Comparison of ENCODE assay signal across 10 mouse cellular contexts in the genomic region with DNA sequence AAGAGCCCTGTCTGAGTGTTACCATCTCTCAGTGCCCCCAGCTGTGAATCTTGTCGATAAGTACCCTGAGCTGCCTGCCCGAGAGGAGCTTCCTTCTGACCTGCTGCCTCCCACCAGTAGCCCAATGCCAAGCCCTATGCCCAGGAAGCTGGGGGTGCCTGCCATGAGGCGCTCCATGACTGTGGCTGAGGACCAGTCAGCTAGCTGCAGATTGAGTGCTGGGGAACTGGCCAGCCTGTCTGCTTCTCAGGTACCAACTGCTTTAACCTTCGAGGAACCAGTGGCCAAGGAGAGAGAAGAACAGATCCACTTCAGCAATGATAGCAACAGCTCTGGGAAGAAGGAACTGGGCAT.
DNase-seq lines count a peak whose midpoint lies in the region; ATAC-seq lines count a peak whose summit lies in the region.
"Had no signal": no experiment of that assay in that cellular context is flagged by ENCODE, and none has a peak within 500 bp of the region (broad histone marks: within the 10 kb centered on the region; RNA-seq: fewer than 3 reads in every experiment).

No protein-coding gene starts in this region.

- 76% methylated on average over 4 of the region's 4 CpGs for WGBS in kidney, embryonic 15.5 days
- 49% methylated on average over 4 of the region's 4 CpGs for WGBS in forebrain, embryonic 11.5 days
- 39% methylated on average over 4 of the region's 4 CpGs for WGBS in hindbrain, embryonic 11.5 days
- 57% methylated on average over 4 of the region's 4 CpGs for WGBS in neural tube, embryonic 11.5 days

- peaks cover 32% of the 10 kb centered on the region for H3K4me1 ChIP-seq in kidney, embryonic 15.5 days
- H3K4me1 ChIP-seq in forebrain, embryonic 11.5 days (replicated peaks; ENCODE audit: control insufficient read depth, insufficient read depth, low read length) = peaks cover 21% of the 10 kb centered on the region; the same call in 1 of the 2 replicates
- peaks cover 14% of the 10 kb centered on the region; the same call in 1 of the 2 replicates for H3K4me1 ChIP-seq in hindbrain, embryonic 11.5 days (replicated peaks; ENCODE audit: control insufficient read depth, insufficient read depth, low read length)
- H3K4me1 ChIP-seq in neural tube, embryonic 11.5 days (ENCODE audit: control insufficient read depth, insufficient read depth, low read length) = peaks cover 27% of the 10 kb centered on the region
- H3K4me1 ChIP-seq: liver, embryonic 12.5 days had no signal

- no peaks in the 10 kb centered on the region for H3K9me3 ChIP-seq in kidney, embryonic 15.5 days (replicated peaks)
- no peaks in the 10 kb centered on the region for H3K9me3 ChIP-seq in forebrain, embryonic 11.5 days (ENCODE audit: control insufficient read depth, low read length)
- no peaks in the 10 kb centered on the region for H3K9me3 ChIP-seq in hindbrain, embryonic 11.5 days (ENCODE audit: control insufficient read depth, low read length)
- H3K9me3 ChIP-seq in neural tube, embryonic 11.5 days (ENCODE audit: control insufficient read depth, low read length) = no peaks in the 10 kb centered on the region
- H3K9me3 ChIP-seq: liver, embryonic 12.5 days had no signal

- H3K4me3 ChIP-seq in kidney, embryonic 15.5 days (replicated peaks) = no peak overlapping the region
- peak overlapping the region; percentile 15; the same call in 1 of the 2 replicates for H3K4me3 ChIP-seq in forebrain, embryonic 11.5 days (ENCODE audit: low read depth, low read length)
- H3K4me3 ChIP-seq in hindbrain, embryonic 11.5 days (ENCODE audit: low read depth, low read length) = peak overlapping the region; percentile 33
- H3K4me3 ChIP-seq in neural tube, embryonic 11.5 days (ENCODE audit: low read depth, low read length) = peak overlapping the region; percentile 30
- H3K4me3 ChIP-seq: liver, embryonic 12.5 days had no signal

- no peak overlapping the region for H3K4me2 ChIP-seq in kidney, embryonic 15.5 days
- H3K4me2 ChIP-seq in forebrain, embryonic 11.5 days (ENCODE audit: low read depth, low read length, severe bottlenecking) = peak overlapping the region; percentile 34
- peak overlapping the region; percentile 54 for H3K4me2 ChIP-seq in hindbrain, embryonic 11.5 days (replicated peaks; ENCODE audit: low read depth, low read length)
- peak overlapping the region; percentile 50 for H3K4me2 ChIP-seq in neural tube, embryonic 11.5 days (ENCODE audit: low read depth)
- H3K4me2 ChIP-seq: liver, embryonic 12.5 days had no signal

- no peak for DNase-seq in kidney, adult 8-10 months
- DNase-seq in forebrain, embryonic 11.5 days (ENCODE audit: low spot score) = peak; percentile 52
- DNase-seq in hindbrain, embryonic 11.5 days (ENCODE audit: low spot score) = no peak
- no peak for DNase-seq in neural tube, embryonic 11.5 days (ENCODE audit: low spot score)
- no peak for DNase-seq in right cerebral cortex, postnatal 10 days (ENCODE audit: low spot score in 2 of 2)
- no peak for DNase-seq in c-Kit-positive CD71-positive TER-119-positive erythroid progenitor cells, embryonic 14.5 days (ENCODE audit: low spot score)
- no peak for DNase-seq in thymus, postnatal 0 days (ENCODE audit: low spot score)
- DNase-seq: adrenal gland, postnatal 36 days had no signal

- no peaks in the 10 kb centered on the region for H3K27me3 ChIP-seq in kidney, embryonic 15.5 days
- H3K27me3 ChIP-seq in forebrain, embryonic 11.5 days (ENCODE audit: control insufficient read depth, insufficient read depth, low read length) = no peaks in the 10 kb centered on the region
- H3K27me3 ChIP-seq in hindbrain, embryonic 11.5 days (ENCODE audit: control insufficient read depth, insufficient read depth, low read length) = no peaks in the 10 kb centered on the region
- H3K27me3 ChIP-seq in neural tube, embryonic 11.5 days (ENCODE audit: control insufficient read depth, insufficient read depth, low read length) = no peaks in the 10 kb centered on the region
- H3K27me3 ChIP-seq: liver, embryonic 12.5 days had no signal

- H3K9ac ChIP-seq in kidney, embryonic 15.5 days = no peak overlapping the region
- peak overlapping the region; percentile 43 for H3K9ac ChIP-seq in forebrain, embryonic 11.5 days (ENCODE audit: low read length)
- peak overlapping the region; percentile 63 for H3K9ac ChIP-seq in hindbrain, embryonic 11.5 days (ENCODE audit: low read depth, low read length)
- H3K9ac ChIP-seq in neural tube, embryonic 11.5 days (ENCODE audit: low read length) = peak overlapping the region; percentile 61
- H3K9ac ChIP-seq: liver, embryonic 12.5 days had no signal

- no peak for ATAC-seq in kidney, embryonic 15.5 days (replicated peaks; ENCODE audit: low FRiP score)
- ATAC-seq in forebrain, embryonic 11.5 days (replicated peaks; ENCODE audit: low FRiP score) = no peak
- 0 out of 2 replicates have a peak, but pooled peaks have one; percentile 13 for ATAC-seq in hindbrain, embryonic 11.5 days (ENCODE audit: low FRiP score)
- ATAC-seq in neural tube, embryonic 11.5 days (ENCODE audit: insufficient read depth, low FRiP score, low TSS enrichment) = peak; percentile 2; the same call in 1 of the 2 replicates
- ATAC-seq: liver, embryonic 12.5 days had no signal

- 0 out of 2 replicates have a peak overlapping the region, but pooled peaks have one; percentile 51 for H3K27ac ChIP-seq in kidney, embryonic 15.5 days
- H3K27ac ChIP-seq in forebrain, embryonic 11.5 days (ENCODE audit: low read depth, low read length) = peak overlapping the region; percentile 79
- H3K27ac ChIP-seq in hindbrain, embryonic 11.5 days (ENCODE audit: low read depth, low read length) = peak overlapping the region; percentile 90
- peak overlapping the region; percentile 94 for H3K27ac ChIP-seq in neural tube, embryonic 11.5 days (ENCODE audit: low read depth, low read length)
- H3K27ac ChIP-seq: liver, embryonic 12.5 days had no signal

- H3K36me3 ChIP-seq in kidney, embryonic 15.5 days = 0 out of 2 replicates have a peak, but pooled peaks cover 6% of the 10 kb centered on the region
- H3K36me3 ChIP-seq in forebrain, embryonic 11.5 days (ENCODE audit: control insufficient read depth, insufficient read depth, low read length) = no peaks in the 10 kb centered on the region
- no peaks in the 10 kb centered on the region for H3K36me3 ChIP-seq in hindbrain, embryonic 11.5 days (ENCODE audit: control insufficient read depth, insufficient read depth, low read length)
- no peaks in the 10 kb centered on the region for H3K36me3 ChIP-seq in neural tube, embryonic 11.5 days (ENCODE audit: control insufficient read depth, insufficient read depth, low read length)
- H3K36me3 ChIP-seq: liver, embryonic 12.5 days had no signal

Comparison
In these comparisons a context has a peak if more than half of its experiments do, and no peak if none do; other contexts are left out.
1. ATAC-seq: peak in hindbrain, embryonic 11.5 days (single experiment) and neural tube, embryonic 11.5 days (single experiment); none in kidney, embryonic 15.5 days (single experiment) and forebrain, embryonic 11.5 days (single experiment).
2. Peak in every context shown above with its lines, with median percentiles within 50 percentile points of each other: H3K27ac ChIP-seq.